In genomic region chr19:6118677-6119185, GRCm38 (mm10) we compare ENCODE assay signal across 1 mouse cellular context.
TF ChIP-seq lines count a peak whose summit lies in the region.

No protein-coding gene starts in this region.

TF ChIP-seq in CH12.LX, 34 proteins besides CTCF, POLR2A, EP300 and RAD21:
- 0 out of 2 replicates have a peak, but pooled peaks have one; percentile 14 for TF ChIP-seq CHD2 (IDR thresholded peaks at IDR 0.05; ENCODE audit: low read length)
- 0 out of 2 replicates have a peak, but pooled peaks have one; percentile 2 for TF ChIP-seq SIN3A (IDR thresholded peaks at IDR 0.05; ENCODE audit: low read length)
- peak; percentile 3; the same call in 1 of the 2 replicates for TF ChIP-seq IRF4 (IDR thresholded peaks at IDR 0.05; ENCODE audit: low read depth, low read length)
- 0 out of 2 replicates have a peak, but pooled peaks have one; percentile 22 for TF ChIP-seq POLR2AphosphoS2 (IDR thresholded peaks at IDR 0.05; ENCODE audit: low read depth, low read length)
- TF ChIP-seq MEF2A (IDR thresholded peaks at IDR 0.05; ENCODE audit: borderline replicate concordance, low read depth, low read length), result no peak
